ENCODE assay signal across 14 mouse cellular contexts in the genomic region with DNA sequence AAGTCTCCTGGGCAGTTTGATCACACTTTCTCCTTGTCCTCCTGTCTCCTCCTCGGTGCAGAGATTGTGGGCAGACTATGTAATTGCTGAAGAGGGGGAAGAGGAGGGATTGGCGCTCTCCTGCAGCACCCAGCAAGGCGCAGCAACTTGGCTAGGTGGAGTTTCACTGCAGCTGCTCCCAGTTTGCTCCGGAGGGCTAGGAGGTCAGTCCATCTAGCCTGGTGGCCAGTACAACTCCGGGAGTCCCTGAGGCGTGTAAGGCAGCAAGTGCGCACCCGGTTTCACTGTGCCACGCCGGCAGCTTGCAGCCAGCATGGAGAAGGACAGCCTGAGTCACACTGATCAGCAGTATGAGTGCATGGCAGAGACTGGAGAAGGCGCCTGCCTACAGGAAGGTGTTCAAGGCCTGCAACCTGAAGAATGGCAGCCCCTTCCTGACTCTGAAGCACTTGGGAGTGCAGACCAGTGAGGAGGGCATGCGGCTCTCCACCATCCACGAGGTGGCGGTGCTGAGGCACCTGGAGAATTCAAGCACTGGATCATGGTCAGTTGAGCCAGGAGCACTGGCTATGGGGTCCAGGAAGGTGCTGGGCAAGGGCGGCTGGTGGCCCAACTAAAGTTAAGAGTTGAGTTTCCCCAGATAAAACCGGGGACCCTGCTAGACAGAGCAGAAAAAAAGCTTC. TPM values are rescaled to one million over a fixed set of nuclear protein-coding genes. Genes with fewer than 3 reads are reported as not detected.
A peak's percentile ranks its signal among the peaks of the same experiment; 100 is the strongest.
DNase-seq lines count a peak whose midpoint lies in the region; ATAC-seq and TF ChIP-seq lines count a peak whose summit lies in the region.
"Not testable (repeated sequence)": the region's sequence is repeated elsewhere in the genome, so short reads cannot be mapped to it uniquely, and the experiment has no call there.
"Had no signal": no experiment of that assay in that cellular context is flagged by ENCODE, and none has a peak within 500 bp of the region (broad histone marks: within the 10 kb centered on the region; RNA-seq: fewer than 3 reads in every experiment).

No protein-coding gene starts in this region.

- 0 out of 2 replicates have a peak overlapping the region, but pooled peaks have one; percentile 10 for H3K4me2 ChIP-seq in forebrain, postnatal 0 days (ENCODE audit: low read depth)
- not testable (repeated sequence) for H3K4me2 ChIP-seq in hindbrain, embryonic 11.5 days (replicated peaks; ENCODE audit: low read depth, low read length); midbrain, embryonic 11.5 days
- peak overlapping the region; percentile 35; the same call in 1 of the 2 replicates for H3K4me2 ChIP-seq in kidney, embryonic 16.5 days (replicated peaks; ENCODE audit: low read depth, low read length)
- H3K4me2 ChIP-seq in limb, embryonic 12.5 days, result peak overlapping the region; percentile 30

- H3K9ac ChIP-seq in forebrain, postnatal 0 days; hindbrain, embryonic 11.5 days (ENCODE audit: low read depth, low read length); kidney, embryonic 16.5 days (replicated peaks; ENCODE audit: low read length); limb, embryonic 12.5 days (replicated peaks); midbrain, embryonic 11.5 days (ENCODE audit: low read length): not testable (repeated sequence)

- ATAC-seq in forebrain, postnatal 0 days; hindbrain, embryonic 11.5 days (ENCODE audit: low FRiP score); kidney, embryonic 16.5 days (ENCODE audit: low FRiP score, low TSS enrichment); limb, embryonic 12.5 days (ENCODE audit: insufficient number of reproducible peaks, insufficient read depth, low FRiP score, low TSS enrichment, low read depth); midbrain, embryonic 11.5 days (ENCODE audit: low FRiP score): not testable (repeated sequence)

- H3K27ac ChIP-seq in forebrain, postnatal 0 days (ENCODE audit: low read depth, low read length); hindbrain, embryonic 11.5 days (ENCODE audit: low read depth, low read length); kidney, embryonic 16.5 days (ENCODE audit: low read length); limb, embryonic 12.5 days; midbrain, embryonic 11.5 days (ENCODE audit: low read depth, low read length): not testable (repeated sequence)

- DNase-seq in Muller cell, postnatal 12 days (ENCODE audit: inconsistent ontology term), result peak; percentile 2
- peak; percentile 56 for DNase-seq in embryo, embryonic 10 days (ENCODE audit: low spot score)
- DNase-seq in forebrain, postnatal 0 days, result not testable (repeated sequence)
- peak; percentile 38 for DNase-seq in hindbrain, embryonic 11.5 days (ENCODE audit: low spot score)
- peak; percentile 82 for DNase-seq in midbrain, embryonic 11.5 days (ENCODE audit: low spot score, missing footprints)
- peak; percentile 1 for DNase-seq in right cerebral cortex, postnatal 4 days

- H3K36me3 ChIP-seq in forebrain, postnatal 0 days (ENCODE audit: insufficient read depth); hindbrain, embryonic 11.5 days (ENCODE audit: control insufficient read depth, insufficient read depth, low read length); kidney, embryonic 16.5 days (ENCODE audit: insufficient read depth, low read length); limb, embryonic 12.5 days; midbrain, embryonic 11.5 days (ENCODE audit: control insufficient read depth, insufficient read depth, low read length): not testable (repeated sequence)

- not testable (repeated sequence) for H3K4me3 ChIP-seq in forebrain, postnatal 0 days (ENCODE audit: low read depth, low read length); hindbrain, embryonic 11.5 days (ENCODE audit: low read depth, low read length); kidney, embryonic 16.5 days (ENCODE audit: low read length); limb, embryonic 12.5 days (replicated peaks); midbrain, embryonic 11.5 days (ENCODE audit: low read depth, low read length)

- whole genome bisulfite sequencing in forebrain, postnatal 0 days, result 12% methylated on average over 12 of the region's 16 CpGs
- WGBS in hindbrain, embryonic 11.5 days, result 17% methylated on average over 9 of the region's 16 CpGs
- 9% methylated on average over 10 of the region's 16 CpGs for WGBS in kidney, embryonic 16.5 days
- WGBS in limb, embryonic 12.5 days, result 15% methylated on average over 13 of the region's 16 CpGs
- WGBS in midbrain, embryonic 11.5 days, result 17% methylated on average over 10 of the region's 16 CpGs

- peak; percentile 37 for TF ChIP-seq CTCF in forebrain, postnatal 0 days (IDR thresholded peaks at IDR 0.05; ENCODE audit: low read depth)

- not testable (repeated sequence) for H3K27me3 ChIP-seq in forebrain, postnatal 0 days (ENCODE audit: insufficient read depth, low read length); hindbrain, embryonic 11.5 days (ENCODE audit: control insufficient read depth, insufficient read depth, low read length); kidney, embryonic 16.5 days (ENCODE audit: insufficient read depth, low read length); limb, embryonic 12.5 days; midbrain, embryonic 11.5 days (ENCODE audit: control insufficient read depth, insufficient read depth, low read length)

- H3K4me1 ChIP-seq in forebrain, postnatal 0 days (ENCODE audit: insufficient read depth); hindbrain, embryonic 11.5 days (replicated peaks; ENCODE audit: control insufficient read depth, insufficient read depth, low read length); kidney, embryonic 16.5 days (ENCODE audit: insufficient read depth, low read length); limb, embryonic 12.5 days (replicated peaks); midbrain, embryonic 11.5 days (ENCODE audit: control insufficient read depth, insufficient read depth, low read length): not testable (repeated sequence)

- not testable (repeated sequence) for H3K9me3 ChIP-seq in forebrain, postnatal 0 days (ENCODE audit: low read length); hindbrain, embryonic 11.5 days (ENCODE audit: control insufficient read depth, low read length); kidney, embryonic 16.5 days (ENCODE audit: low read length); limb, embryonic 12.5 days; midbrain, embryonic 11.5 days (ENCODE audit: control insufficient read depth, low read length)

RNA-seq across cellular contexts. Expression of a gene that starts 17.5 kb away (rescaled TPM):
- total RNA-seq in forebrain, postnatal 0 days (2014; rRNA removed), result not detected in 2 replicates
- not detected in 2 replicates for polyA plus RNA-seq in forebrain, postnatal 0 days (2015; fragmentation: Nextera tagmentation; extraction: Ambion mirVana)
- polyA plus RNA-seq in hindbrain, embryonic 11.5 days (2014; fragmentation: Nextera tagmentation; extraction: Ambion mirVana), result not detected in 2 replicates
- polyA plus RNA-seq in kidney, embryonic 16.5 days (2015; fragmentation: Nextera tagmentation; extraction: Ambion mirVana), result not detected in 2 replicates
- polyA plus RNA-seq in limb, embryonic 12.5 days (2016; fragmentation: Nextera tagmentation; extraction: Ambion mirVana), result not detected in 2 replicates
- polyA plus RNA-seq in midbrain, embryonic 11.5 days (2014; fragmentation: Nextera tagmentation; extraction: Ambion mirVana), result not detected in 2 replicates
- total RNA-seq: gastrocnemius, postnatal 14 days; monocyte, adult 5-6 weeks had no signal
- polyA plus RNA-seq: erythroblast, embryonic 14.5 days; kidney, embryonic 14.5 days; limb, embryonic 15.5 days; stomach, embryonic 16.5 days had no signal

RNA-seq across cellular contexts. Expression of a gene that starts 27.8 kb away (rescaled TPM):
- total RNA-seq in forebrain, postnatal 0 days (2014; rRNA removed), result not detected in 2 replicates
- not detected in 2 replicates for polyA plus RNA-seq in forebrain, postnatal 0 days (2015; fragmentation: Nextera tagmentation; extraction: Ambion mirVana)
- polyA plus RNA-seq in hindbrain, embryonic 11.5 days (2014; fragmentation: Nextera tagmentation; extraction: Ambion mirVana), result not detected in 2 replicates
- polyA plus RNA-seq in kidney, embryonic 16.5 days (2015; fragmentation: Nextera tagmentation; extraction: Ambion mirVana), result not detected in 2 replicates
- polyA plus RNA-seq in limb, embryonic 12.5 days (2016; fragmentation: Nextera tagmentation; extraction: Ambion mirVana), result not detected in 2 replicates
- not detected in 2 replicates for polyA plus RNA-seq in midbrain, embryonic 11.5 days (2014; fragmentation: Nextera tagmentation; extraction: Ambion mirVana)
- total RNA-seq: gastrocnemius, postnatal 14 days; monocyte, adult 5-6 weeks had no signal
- polyA plus RNA-seq: erythroblast, embryonic 14.5 days; kidney, embryonic 14.5 days; limb, embryonic 15.5 days; stomach, embryonic 16.5 days had no signal

RNA-seq across cellular contexts. Expression of a gene that starts 39.4 kb away (rescaled TPM):
- total RNA-seq in forebrain, postnatal 0 days (2014; rRNA removed), result not detected in 2 replicates
- polyA plus RNA-seq in forebrain, postnatal 0 days (2015; fragmentation: Nextera tagmentation; extraction: Ambion mirVana), result not detected in 2 replicates
- polyA plus RNA-seq in hindbrain, embryonic 11.5 days (2014; fragmentation: Nextera tagmentation; extraction: Ambion mirVana), result not detected in 2 replicates
- polyA plus RNA-seq in kidney, embryonic 16.5 days (2015; fragmentation: Nextera tagmentation; extraction: Ambion mirVana), result not detected in 2 replicates
- polyA plus RNA-seq in limb, embryonic 12.5 days (2016; fragmentation: Nextera tagmentation; extraction: Ambion mirVana), result not detected in 2 replicates
- polyA plus RNA-seq in midbrain, embryonic 11.5 days (2014; fragmentation: Nextera tagmentation; extraction: Ambion mirVana), result not detected in 2 replicates
- total RNA-seq: gastrocnemius, postnatal 14 days; monocyte, adult 5-6 weeks had no signal
- polyA plus RNA-seq: erythroblast, embryonic 14.5 days; kidney, embryonic 14.5 days; limb, embryonic 15.5 days; stomach, embryonic 16.5 days had no signal
